Mouse (Mus musculus): Measurements from ENCODE around the gene Capn5.

DNA sequence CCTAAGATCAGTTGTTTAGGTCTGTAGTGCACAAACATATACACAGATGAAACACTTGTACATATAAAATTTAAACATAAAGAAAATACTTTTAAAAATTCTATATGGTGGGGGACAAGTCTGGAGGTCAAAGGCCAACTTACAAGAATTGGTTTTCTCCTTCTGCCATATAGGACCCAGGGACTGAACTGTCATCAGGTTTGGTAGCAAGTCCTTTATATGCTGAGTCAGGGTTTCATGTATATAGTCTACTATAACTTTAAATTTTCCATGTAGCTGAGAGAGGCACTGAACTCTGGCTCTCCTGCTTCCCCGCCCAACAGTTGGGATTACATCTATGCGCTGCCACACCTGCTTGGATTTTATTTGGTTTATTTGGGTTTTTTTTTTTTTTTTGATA, 10.2 kb upstream of the Capn5 start:
- TF ChIP-seq CTCF (IDR thresholded peaks at IDR 0.05; ENCODE audit: low read depth, low read length) (no peak), POLR2A (IDR thresholded peaks at IDR 0.05; ENCODE audit: insufficient read depth, low read length) (no peak)
